ENCODE assay signal across 21 mouse cellular contexts in genomic region chr11:78210615-78211014, GRCm38 (mm10). TPM values are rescaled to one million over a fixed set of nuclear protein-coding genes. Genes with fewer than 3 reads are reported as not detected.
DNase-seq lines count a peak whose midpoint lies in the region; ATAC-seq and TF ChIP-seq lines count a peak whose summit lies in the region.
"Had no signal": no experiment of that assay in that cellular context is flagged by ENCODE, and none has a peak within 500 bp of the region (broad histone marks: within the 10 kb centered on the region; RNA-seq: fewer than 3 reads in every experiment).

No protein-coding gene starts in this region.

- no peaks in the 10 kb centered on the region for H3K27me3 ChIP-seq in heart, adult 2 months (ENCODE audit: control insufficient read depth, insufficient read depth, low read length)
- H3K27me3 ChIP-seq in testis, adult 2 months (ENCODE audit: control insufficient read depth, insufficient read depth, low read length) = no peaks in the 10 kb centered on the region
- H3K27me3 ChIP-seq: CH12.LX; embryonic facial prominence, embryonic 15.5 days; forebrain, embryonic 12.5 days; hindbrain, embryonic 13.5 days; Patski had no signal

- WGBS in heart, adult 2 months = 48% methylated on average over 7 of the region's 7 CpGs

- peaks cover 2% of the 10 kb centered on the region; the same call in 1 of the 2 replicates for H3K4me1 ChIP-seq in heart, adult 2 months (ENCODE audit: control insufficient read depth, insufficient read depth, low read length)
- H3K4me1 ChIP-seq in testis, adult 2 months (ENCODE audit: control insufficient read depth, insufficient read depth, low read length) = no peaks in the 10 kb centered on the region
- H3K4me1 ChIP-seq: embryonic facial prominence, embryonic 15.5 days; heart, embryonic 10.5 days had no signal

- no peak overlapping the region for H3K27ac ChIP-seq in heart, adult 2 months
- peak overlapping the region; percentile 27 for H3K27ac ChIP-seq in testis, adult 2 months (ENCODE audit: control insufficient read depth, insufficient read depth, low read depth, low read length)
- H3K27ac ChIP-seq: embryonic facial prominence, embryonic 15.5 days; forebrain, embryonic 12.5 days; heart, embryonic 10.5 days; hindbrain, embryonic 13.5 days; hindbrain, postnatal 0 days had no signal

- H3K4me3 ChIP-seq in heart, adult 2 months = no peak overlapping the region
- peak overlapping the region; percentile 13 for H3K4me3 ChIP-seq in testis, adult 2 months (ENCODE audit: control insufficient read depth, low read depth, low read length)
- H3K4me3 ChIP-seq: embryonic facial prominence, embryonic 15.5 days; forebrain, embryonic 12.5 days; heart, embryonic 10.5 days; hindbrain, embryonic 13.5 days had no signal

- intact Hi-C loops in heart, adult 2 months (cut with DNase I) = no loop called here

- no peak for TF ChIP-seq CTCF in heart, adult 2 months (IDR thresholded peaks at IDR 0.05)
- TF ChIP-seq CTCF in testis, adult 2 months (IDR thresholded peaks at IDR 0.05; ENCODE audit: control insufficient read depth, insufficient read depth, insufficient replicate concordance, low read depth, low read length) = no peak

- no peak for DNase-seq in heart, adult 2 months
- DNase-seq in heart, adult 8-10 months (ENCODE audit: low spot score) = no peak
- no peak for DNase-seq in testis, postnatal 10 days (ENCODE audit: low spot score)
- DNase-seq in urinary bladder, postnatal 4 days (ENCODE audit: low spot score in 2 of 2) = no peak
- DNase-seq: cerebellum, adult 2 months; cerebellum, postnatal 14 days; embryo, embryonic 11 days; gastrocnemius, postnatal 10 days; heart, postnatal 14 days had no signal

- no peak overlapping the region for H3K9ac ChIP-seq in heart, adult 2 months (ENCODE audit: low read depth, low read length)
- H3K9ac ChIP-seq: embryonic facial prominence, embryonic 15.5 days; forebrain, embryonic 12.5 days; hindbrain, embryonic 13.5 days had no signal

- H3K79me2 ChIP-seq in heart, adult 2 months (replicated peaks; ENCODE audit: control insufficient read depth, insufficient read depth, low read length) = no peaks in the 10 kb centered on the region

- TF ChIP-seq POLR2A in heart, adult 2 months (IDR thresholded peaks at IDR 0.05; ENCODE audit: insufficient read depth, low read depth, low read length) = no peak
- TF ChIP-seq POLR2A in testis, adult 2 months (IDR thresholded peaks at IDR 0.05; ENCODE audit: control insufficient read depth, low read depth, low read length) = no peak

- ATAC-seq in megakaryocyte-erythroid progenitor cell, adult 5-6 weeks (replicated peaks; ENCODE audit: low FRiP score, low TSS enrichment, poor library complexity, severe bottlenecking) = peak; percentile 18
- ATAC-seq in erythroblast, adult 5-6 weeks (replicated peaks; ENCODE audit: low FRiP score, poor library complexity, severe bottlenecking) = no peak
- ATAC-seq: activated CD4-positive, CD25-positive, alpha-beta regulatory T cell, adult 4 months; forebrain, embryonic 16.5 days; hindbrain, postnatal 0 days; Patski had no signal

- 0 out of 2 replicates have a peak, but pooled peaks have one; percentile 69 for TF ChIP-seq EP300 in heart, adult 2 months (IDR thresholded peaks at IDR 0.05; ENCODE audit: insufficient read depth, low read depth, low read length)

- no peaks in the 10 kb centered on the region for H3K36me3 ChIP-seq in heart, adult 2 months (ENCODE audit: control insufficient read depth, insufficient read depth, low read length)
- peaks cover 12% of the 10 kb centered on the region for H3K36me3 ChIP-seq in testis, adult 2 months (ENCODE audit: control insufficient read depth, insufficient read depth, low read length)

RNA-seq across cellular contexts. Expression of gene Proca1, which starts 17.4 kb away (rescaled TPM):
- under 1 TPM; 0.70 to 0.75 TPM for total RNA-seq in heart, adult 2 months (2021)
- polyA plus RNA-seq in heart, adult 2 months (2012; rRNA removed) = 0.26 and 0.80 TPM in 2 replicates
- 1 to 10 TPM in 2 of 4 experiments, under 1 TPM in 2; 0.62 to 1.6 (median 0.98) TPM for total RNA-seq in heart, adult 8-10 months (2022)
- 175 and 191 TPM in 2 replicates for polyA plus RNA-seq in testis, adult 2 months (2012; rRNA removed)
- not detected in 2 replicates for total RNA-seq in megakaryocyte-erythroid progenitor cell, adult 5-6 weeks (2014; fragmentation: Nextera tagmentation)
- 1.2 TPM in 1 of 2 replicates, not detected in the other for total RNA-seq in megakaryocyte-erythroid progenitor cell, adult 5-6 weeks (2017)
- 1.5 TPM in 1 of 2 replicates, not detected in the other for total RNA-seq in erythroblast, adult 5-6 weeks (2015; ENCODE audit: low replicate concordance)
- total RNA-seq in erythroblast, adult 5-6 weeks (2017; ENCODE audit: low replicate concordance) = not detected in 2 replicates
- total RNA-seq: CH12.LX had no signal

RNA-seq across cellular contexts. Expression of gene Rab34, which starts 22.4 kb away (rescaled TPM):
- total RNA-seq in heart, adult 2 months (2021) = 1 to 10 TPM; 8.2 to 9.8 TPM
- polyA plus RNA-seq in heart, adult 2 months (2012; rRNA removed) = 17.2 and 17.5 TPM in 2 replicates
- 1 to 10 TPM; 6.8 to 8.7 (median 8.1) TPM for total RNA-seq in heart, adult 8-10 months (2022)
- 10.4 and 13.2 TPM in 2 replicates for polyA plus RNA-seq in testis, adult 2 months (2012; rRNA removed)
- 4.8 TPM in 1 of 2 replicates, not detected in the other for total RNA-seq in megakaryocyte-erythroid progenitor cell, adult 5-6 weeks (2014; fragmentation: Nextera tagmentation)
- not detected in 2 replicates for total RNA-seq in megakaryocyte-erythroid progenitor cell, adult 5-6 weeks (2017)
- 7.9 TPM in 1 of 2 replicates, not detected in the other for total RNA-seq in erythroblast, adult 5-6 weeks (2015; ENCODE audit: low replicate concordance)
- total RNA-seq in erythroblast, adult 5-6 weeks (2017; ENCODE audit: low replicate concordance) = 1.3 and 9.9 TPM in 2 replicates
- polyA plus RNA-seq: activated CD4-positive, CD25-positive, alpha-beta regulatory T cell, adult 4 months had no signal

RNA-seq across cellular contexts. Expression of gene Rpl23a, which starts 27.2 kb away (rescaled TPM):
- total RNA-seq in heart, adult 2 months (2021) = 100 to 1,000 TPM; 801 to 911 TPM
- polyA plus RNA-seq in heart, adult 2 months (2012; rRNA removed) = 155 and 253 TPM in 2 replicates
- 100 to 1,000 TPM; 760 to 870 (median 833) TPM for total RNA-seq in heart, adult 8-10 months (2022)
- polyA plus RNA-seq in testis, adult 2 months (2012; rRNA removed) = 125 and 137 TPM in 2 replicates
- 5,168 and 5,735 TPM in 2 replicates for total RNA-seq in megakaryocyte-erythroid progenitor cell, adult 5-6 weeks (2014; fragmentation: Nextera tagmentation)
- total RNA-seq in megakaryocyte-erythroid progenitor cell, adult 5-6 weeks (2017) = 4,325 and 4,755 TPM in 2 replicates
- total RNA-seq in erythroblast, adult 5-6 weeks (2015; ENCODE audit: low replicate concordance) = 792 and 815 TPM in 2 replicates
- 585 and 685 TPM in 2 replicates for total RNA-seq in erythroblast, adult 5-6 weeks (2017; ENCODE audit: low replicate concordance)

RNA-seq across cellular contexts. Expression of gene Tlcd1, which starts 34.1 kb away (rescaled TPM):
- total RNA-seq in heart, adult 2 months (2021) = 1 to 10 TPM; 5.4 to 5.7 TPM
- 15.7 and 17.3 TPM in 2 replicates for polyA plus RNA-seq in heart, adult 2 months (2012; rRNA removed)
- total RNA-seq in heart, adult 8-10 months (2022) = 1 to 10 TPM; 2.9 to 7.1 (median 5.0) TPM
- polyA plus RNA-seq in testis, adult 2 months (2012; rRNA removed) = 65.1 and 73.7 TPM in 2 replicates
- total RNA-seq in megakaryocyte-erythroid progenitor cell, adult 5-6 weeks (2014; fragmentation: Nextera tagmentation) = 24.4 and 25.2 TPM in 2 replicates
- total RNA-seq in megakaryocyte-erythroid progenitor cell, adult 5-6 weeks (2017) = 13.3 and 19.6 TPM in 2 replicates
- 69.0 and 77.1 TPM in 2 replicates for total RNA-seq in erythroblast, adult 5-6 weeks (2015; ENCODE audit: low replicate concordance)
- 96.9 and 181 TPM in 2 replicates for total RNA-seq in erythroblast, adult 5-6 weeks (2017; ENCODE audit: low replicate concordance)

RNA-seq across cellular contexts. Expression of gene Nek8, which starts 34.1 kb away (rescaled TPM):
- 1 to 10 TPM; 1.6 to 2.5 TPM for total RNA-seq in heart, adult 2 months (2021)
- 7.0 and 7.6 TPM in 2 replicates for polyA plus RNA-seq in heart, adult 2 months (2012; rRNA removed)
- total RNA-seq in heart, adult 8-10 months (2022) = 1 to 10 TPM; 2.0 to 3.2 (median 2.3) TPM
- polyA plus RNA-seq in testis, adult 2 months (2012; rRNA removed) = 22.2 and 22.3 TPM in 2 replicates
- total RNA-seq in megakaryocyte-erythroid progenitor cell, adult 5-6 weeks (2014; fragmentation: Nextera tagmentation) = 26.7 and 38.5 TPM in 2 replicates
- total RNA-seq in megakaryocyte-erythroid progenitor cell, adult 5-6 weeks (2017) = 3.7 and 7.4 TPM in 2 replicates
- total RNA-seq in erythroblast, adult 5-6 weeks (2015; ENCODE audit: low replicate concordance) = 9.6 and 12.1 TPM in 2 replicates
- total RNA-seq in erythroblast, adult 5-6 weeks (2017; ENCODE audit: low replicate concordance) = 5.7 and 16.7 TPM in 2 replicates

Comparison
In these comparisons a context has a peak if more than half of its experiments do, and no peak if none do; other contexts are left out.
1. RNA of gene Rpl23a, which starts 27.2 kb away (total RNA-seq): 4,325 to 5,735 TPM in megakaryocyte-erythroid progenitor cell, adult 5-6 weeks; 801 to 911 TPM in heart, adult 2 months, 760 to 870 TPM in heart, adult 8-10 months and 585 to 815 TPM in erythroblast, adult 5-6 weeks; every median in the first group is over 4 times any median in the second.